Mouse (Mus musculus): Measurements from ENCODE around the gene Wdr60. TPM values are rescaled to one million over a fixed set of nuclear protein-coding genes. Genes with fewer than 3 reads are reported as not detected.

The Wdr60 gene
- polyA plus RNA-seq, 1 experiment from 2014 or later: 21.8 TPM

GRCm38 (mm10) chr12:116264756-116265155, 1.9 kb upstream of the Wdr60 start:
- no peaks in the 10 kb centered on the region for H3K9me3 ChIP-seq (replicated peaks)
- H3K27ac ChIP-seq: no peak overlapping the region
- ATAC-seq (ENCODE audit: low FRiP score): no peak
- WGBS: 91% methylated on average over 2 of the region's 2 CpGs
- H3K9ac ChIP-seq: no peak overlapping the region
- H3K36me3 ChIP-seq: no peaks in the 10 kb centered on the region
- 0 out of 2 replicates have a peak, but pooled peaks cover 2% of the 10 kb centered on the region for H3K4me1 ChIP-seq
- no peaks in the 10 kb centered on the region for H3K27me3 ChIP-seq
- H3K4me2 ChIP-seq (replicated peaks): no peak overlapping the region
- no peak overlapping the region for H3K4me3 ChIP-seq

GRCm38 (mm10) chr12:116258321-116258720, 4.5 kb downstream of the Wdr60 start:
- H3K27me3 ChIP-seq: no peaks in the 10 kb centered on the region
- 0 out of 2 replicates have a peak, but pooled peaks cover 2% of the 10 kb centered on the region for H3K4me1 ChIP-seq
- H3K4me2 ChIP-seq (replicated peaks): no peak overlapping the region
- H3K27ac ChIP-seq: no peak overlapping the region
- 90% methylated on average over 2 of the region's 2 CpGs for WGBS
- H3K9me3 ChIP-seq (replicated peaks): no peaks in the 10 kb centered on the region
- no peak for ATAC-seq (ENCODE audit: low FRiP score)
- H3K4me3 ChIP-seq: no peak overlapping the region
- peaks cover 16% of the 10 kb centered on the region; the same call in 1 of the 2 replicates for H3K36me3 ChIP-seq
- H3K9ac ChIP-seq: no peak overlapping the region

- ATAC-seq (ENCODE audit: low FRiP score): no peak
These were observed 7.2 kb downstream of the Wdr60 start for GRCm38 (mm10) chr12:116255636-116256035.

GRCm38 (mm10) chr12:116254652-116255051, 8.2 kb downstream of the Wdr60 start:
- H3K4me1 ChIP-seq: no peaks in the 10 kb centered on the region
- 80% methylated on average over 8 of the region's 8 CpGs for WGBS
- H3K4me2 ChIP-seq (replicated peaks): no peak overlapping the region
- no peak overlapping the region for H3K4me3 ChIP-seq
- H3K9ac ChIP-seq: no peak overlapping the region
- H3K9me3 ChIP-seq (replicated peaks): no peaks in the 10 kb centered on the region
- ATAC-seq (ENCODE audit: low FRiP score): no peak
- H3K27me3 ChIP-seq: no peaks in the 10 kb centered on the region
- no peak overlapping the region for H3K27ac ChIP-seq
- peaks cover 23% of the 10 kb centered on the region; the same call in 1 of the 2 replicates for H3K36me3 ChIP-seq

More at GRCm38 (mm10) chr12:116255636-116256035, 7.2 kb downstream of the Wdr60 start:
- peaks cover 23% of the 10 kb centered on the region; the same call in 1 of the 2 replicates for H3K36me3 ChIP-seq
- H3K4me2 ChIP-seq (replicated peaks): no peak overlapping the region
- H3K27ac ChIP-seq: no peak overlapping the region
- no peaks in the 10 kb centered on the region for H3K4me1 ChIP-seq
- H3K27me3 ChIP-seq: no peaks in the 10 kb centered on the region
- no peaks in the 10 kb centered on the region for H3K9me3 ChIP-seq (replicated peaks)
- WGBS: 91% methylated on average over 11 of the region's 11 CpGs
- no peak overlapping the region for H3K9ac ChIP-seq
- no peak overlapping the region for H3K4me3 ChIP-seq

- H3K27me3 ChIP-seq: no peaks in the 10 kb centered on the region
- 85% methylated on average over 1 of the region's 1 CpGs for WGBS
- no peak overlapping the region for H3K4me3 ChIP-seq
- ATAC-seq (ENCODE audit: low FRiP score): no peak
- H3K9ac ChIP-seq: no peak overlapping the region
- H3K27ac ChIP-seq: no peak overlapping the region
- no peaks in the 10 kb centered on the region for H3K9me3 ChIP-seq (replicated peaks)
- peaks cover 44% of the 10 kb centered on the region for H3K36me3 ChIP-seq
- no peaks in the 10 kb centered on the region for H3K4me1 ChIP-seq
- H3K4me2 ChIP-seq (replicated peaks): no peak overlapping the region
These were observed 18.2 kb downstream of the Wdr60 start for GRCm38 (mm10) chr12:116244601-116245000.

GRCm38 (mm10) chr12:116238803-116239202, 24.0 kb downstream of the Wdr60 start:
- no peak overlapping the region for H3K27ac ChIP-seq
- H3K4me1 ChIP-seq: no peaks in the 10 kb centered on the region
- no peaks in the 10 kb centered on the region for H3K27me3 ChIP-seq
- no peaks in the 10 kb centered on the region for H3K9me3 ChIP-seq (replicated peaks)
- no peak overlapping the region for H3K9ac ChIP-seq
- peaks cover 12% of the 10 kb centered on the region for H3K36me3 ChIP-seq
- 78% methylated on average over 3 of the region's 3 CpGs for WGBS
- ATAC-seq (ENCODE audit: low FRiP score): no peak
- no peak overlapping the region for H3K4me3 ChIP-seq
- H3K4me2 ChIP-seq (replicated peaks): no peak overlapping the region

- H3K9me3 ChIP-seq (replicated peaks): no peaks in the 10 kb centered on the region
- H3K9ac ChIP-seq: no peak overlapping the region
- H3K27me3 ChIP-seq: no peaks in the 10 kb centered on the region
- no peak overlapping the region for H3K4me2 ChIP-seq (replicated peaks)
- no peak for ATAC-seq (ENCODE audit: low FRiP score)
- H3K27ac ChIP-seq: no peak overlapping the region
- no peaks in the 10 kb centered on the region for H3K4me1 ChIP-seq
- peaks cover 10% of the 10 kb centered on the region for H3K36me3 ChIP-seq
- no peak overlapping the region for H3K4me3 ChIP-seq
These were observed 24.5 kb downstream of the Wdr60 start for GRCm38 (mm10) chr12:116238370-116238769.

- Histone ChIP-seq H3K4me3 (no peak overlapping the region), H3K9ac (no peak overlapping the region), H3K9me3 (replicated peaks) (no peaks in the 10 kb centered on the region), H3K4me1 (no peaks in the 10 kb centered on the region), H3K36me3 (peaks cover 10% of the 10 kb centered on the region), H3K27ac (no peak overlapping the region), H3K4me2 (replicated peaks) (no peak overlapping the region), H3K27me3 (no peaks in the 10 kb centered on the region)
- no peak for ATAC-seq (ENCODE audit: low FRiP score)
- 84% methylated on average over 3 of the region's 3 CpGs for WGBS
These were observed 26.2 kb downstream of the Wdr60 start for GRCm38 (mm10) chr12:116236658-116237057.

- no peak overlapping the region for H3K9ac ChIP-seq
- peaks cover 2% of the 10 kb centered on the region for H3K36me3 ChIP-seq
- WGBS: 87% methylated on average over 4 of the region's 4 CpGs
- H3K4me2 ChIP-seq (replicated peaks): no peak overlapping the region
- no peaks in the 10 kb centered on the region for H3K4me1 ChIP-seq
- H3K9me3 ChIP-seq (replicated peaks): no peaks in the 10 kb centered on the region
- H3K27me3 ChIP-seq: no peaks in the 10 kb centered on the region
- H3K4me3 ChIP-seq: no peak overlapping the region
- no peak overlapping the region for H3K27ac ChIP-seq
- no peak for ATAC-seq (ENCODE audit: low FRiP score)
These were observed 27.5 kb downstream of the Wdr60 start for GRCm38 (mm10) chr12:116235356-116235755.

- Histone ChIP-seq H3K4me3 (no peak overlapping the region), H3K9ac (no peak overlapping the region), H3K36me3 (0 out of 2 replicates have a peak, but pooled peaks cover 4% of the 10 kb centered on the region), H3K9me3 (replicated peaks) (no peaks in the 10 kb centered on the region), H3K4me2 (replicated peaks) (no peak overlapping the region), H3K27ac (no peak overlapping the region), H3K4me1 (no peaks in the 10 kb centered on the region), H3K27me3 (no peaks in the 10 kb centered on the region)
- WGBS: 86% methylated on average over 1 of the region's 1 CpGs
- ATAC-seq (ENCODE audit: low FRiP score): no peak
These were observed 30.8 kb downstream of the Wdr60 start for GRCm38 (mm10) chr12:116232061-116232460.

- no peak overlapping the region for H3K4me3 ChIP-seq
- ATAC-seq (ENCODE audit: low FRiP score): no peak
- WGBS: 77% methylated on average over 12 of the region's 12 CpGs
- H3K9me3 ChIP-seq (replicated peaks): no peaks in the 10 kb centered on the region
- no peaks in the 10 kb centered on the region for H3K4me1 ChIP-seq
- H3K27me3 ChIP-seq: no peaks in the 10 kb centered on the region
- 0 out of 2 replicates have a peak, but pooled peaks cover 7% of the 10 kb centered on the region for H3K36me3 ChIP-seq
- no peak overlapping the region for H3K9ac ChIP-seq
- H3K27ac ChIP-seq: no peak overlapping the region
- no peak overlapping the region for H3K4me2 ChIP-seq (replicated peaks)
These were observed 31.2 kb downstream of the Wdr60 start for GRCm38 (mm10) chr12:116231612-116232011.

GRCm38 (mm10) chr12:116229451-116229850, 33.4 kb downstream of the Wdr60 start:
- H3K9me3 ChIP-seq (replicated peaks): no peaks in the 10 kb centered on the region
- no peak overlapping the region for H3K9ac ChIP-seq
- no peak for ATAC-seq (ENCODE audit: low FRiP score)
- no peak overlapping the region for H3K27ac ChIP-seq
- WGBS: 79% methylated on average over 3 of the region's 3 CpGs
- H3K27me3 ChIP-seq: no peaks in the 10 kb centered on the region
- H3K4me3 ChIP-seq: no peak overlapping the region
- H3K4me1 ChIP-seq: no peaks in the 10 kb centered on the region
- H3K36me3 ChIP-seq: peaks cover 19% of the 10 kb centered on the region
- H3K4me2 ChIP-seq (replicated peaks): no peak overlapping the region

- H3K27ac ChIP-seq: no peak overlapping the region
- no peak for ATAC-seq (ENCODE audit: low FRiP score)
- no peak overlapping the region for H3K9ac ChIP-seq
- no peaks in the 10 kb centered on the region for H3K27me3 ChIP-seq
- peaks cover 28% of the 10 kb centered on the region for H3K36me3 ChIP-seq
- H3K9me3 ChIP-seq (replicated peaks): no peaks in the 10 kb centered on the region
- H3K4me1 ChIP-seq: no peaks in the 10 kb centered on the region
- no peak overlapping the region for H3K4me2 ChIP-seq (replicated peaks)
- WGBS: 91% methylated on average over 10 of the region's 10 CpGs
- H3K4me3 ChIP-seq: no peak overlapping the region
These were observed 36.3 kb downstream of the Wdr60 start for GRCm38 (mm10) chr12:116226289-116227057.

Measured in hindbrain, embryonic 12.5 days (tissue).